Comparison of ENCODE assay signal across 8 mouse cellular contexts in the genomic region with DNA sequence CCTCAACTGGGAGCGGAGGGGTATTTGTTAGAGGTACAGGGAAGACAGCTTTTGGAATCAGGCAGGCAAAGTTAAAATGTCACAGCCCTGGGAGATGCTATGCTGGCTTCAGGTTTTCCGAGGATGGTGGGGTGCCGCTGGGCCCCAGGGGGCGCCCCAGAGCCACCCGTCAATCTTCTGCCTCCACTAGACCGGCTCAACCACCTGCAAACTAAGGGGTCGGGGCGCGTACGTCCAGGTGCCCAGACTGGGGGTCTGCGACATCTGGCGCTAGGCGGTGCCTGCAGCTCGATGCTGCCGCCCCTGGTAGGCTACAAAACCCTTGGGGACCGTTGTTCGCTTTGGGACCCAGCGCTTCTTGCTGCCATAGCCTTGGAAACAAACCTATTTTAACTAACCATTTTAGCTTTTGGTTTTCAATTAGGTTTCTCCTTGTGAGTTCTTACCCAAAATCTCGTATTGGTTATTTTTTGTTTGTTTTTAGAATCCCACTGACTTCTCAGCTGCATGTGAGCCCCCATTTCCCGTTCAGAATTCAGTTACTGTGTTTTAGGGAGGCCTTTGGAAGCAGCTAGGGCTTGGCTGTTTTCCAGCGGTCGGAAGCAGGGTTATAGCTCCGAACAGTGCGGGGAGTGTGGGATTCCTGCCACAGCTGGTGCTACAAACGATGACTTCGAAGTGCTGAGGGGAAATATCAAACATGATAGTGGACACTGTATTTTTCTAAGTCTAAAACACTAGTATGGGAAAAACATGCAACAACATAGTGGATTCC. TPM values are rescaled to one million over a fixed set of nuclear protein-coding genes. Genes with fewer than 3 reads are reported as not detected.
DNase-seq lines count a peak whose midpoint lies in the region; ATAC-seq and TF ChIP-seq lines count a peak whose summit lies in the region.

No protein-coding gene starts in this region.

- peak overlapping the region; percentile 83 for H3K4me3 ChIP-seq in embryonic facial prominence, embryonic 11.5 days (ENCODE audit: low read depth, low read length)
- peak overlapping the region; percentile 79 for H3K4me3 ChIP-seq in intestine, postnatal 0 days (ENCODE audit: low read depth, low read length)
- H3K4me3 ChIP-seq in stomach, embryonic 14.5 days (ENCODE audit: low read depth, low read length) = peak overlapping the region; percentile 84

- H3K4me2 ChIP-seq in embryonic facial prominence, embryonic 11.5 days (ENCODE audit: low read depth, low read length) = peak overlapping the region; percentile 92
- peak overlapping the region; percentile 97 for H3K4me2 ChIP-seq in intestine, postnatal 0 days (replicated peaks; ENCODE audit: low read depth)
- peak overlapping the region; percentile 98 for H3K4me2 ChIP-seq in stomach, embryonic 14.5 days (replicated peaks; ENCODE audit: low read depth, low read length)

- ATAC-seq in embryonic facial prominence, embryonic 11.5 days (replicated peaks; ENCODE audit: insufficient number of reproducible peaks, low FRiP score, low TSS enrichment, low read depth) = no peak
- no peak for ATAC-seq in intestine, postnatal 0 days
- peak; percentile 21; the same call in 1 of the 2 replicates for ATAC-seq in megakaryocyte progenitor cell, adult 5-6 weeks (replicated peaks; ENCODE audit: poor library complexity)
- no peak for ATAC-seq in stomach, embryonic 14.5 days (ENCODE audit: insufficient number of reproducible peaks, insufficient read depth, low FRiP score, low read depth)

- no peaks in the 10 kb centered on the region for H3K36me3 ChIP-seq in embryonic facial prominence, embryonic 11.5 days (replicated peaks; ENCODE audit: control insufficient read depth, insufficient read depth, low read depth, low read length)
- no peaks in the 10 kb centered on the region for H3K36me3 ChIP-seq in intestine, postnatal 0 days (ENCODE audit: control insufficient read depth, insufficient read depth)
- no peaks in the 10 kb centered on the region for H3K36me3 ChIP-seq in stomach, embryonic 14.5 days (ENCODE audit: control insufficient read depth, insufficient read depth, low read length)

- H3K9ac ChIP-seq in embryonic facial prominence, embryonic 11.5 days (replicated peaks; ENCODE audit: low read length) = peak overlapping the region; percentile 96
- 0 out of 2 replicates have a peak overlapping the region, but pooled peaks have one; percentile 18 for H3K9ac ChIP-seq in intestine, postnatal 0 days (ENCODE audit: low read depth, low read length)
- no peak overlapping the region for H3K9ac ChIP-seq in stomach, embryonic 14.5 days (replicated peaks; ENCODE audit: low read depth, low read length)

- no peaks in the 10 kb centered on the region for H3K9me3 ChIP-seq in embryonic facial prominence, embryonic 11.5 days (replicated peaks; ENCODE audit: control insufficient read depth, low read length)
- H3K9me3 ChIP-seq in intestine, postnatal 0 days (ENCODE audit: control insufficient read depth) = no peaks in the 10 kb centered on the region
- no peaks in the 10 kb centered on the region for H3K9me3 ChIP-seq in stomach, embryonic 14.5 days (ENCODE audit: control insufficient read depth, low read depth, low read length)

- no peaks in the 10 kb centered on the region; the same call in 1 of the 2 replicates for H3K4me1 ChIP-seq in embryonic facial prominence, embryonic 11.5 days (ENCODE audit: control insufficient read depth, insufficient read depth, low read length)
- 0 out of 2 replicates have a peak, but pooled peaks cover 4% of the 10 kb centered on the region for H3K4me1 ChIP-seq in intestine, postnatal 0 days (replicated peaks; ENCODE audit: control insufficient read depth, insufficient read depth, low read length)
- H3K4me1 ChIP-seq in stomach, embryonic 14.5 days (ENCODE audit: control insufficient read depth, insufficient read depth, low read length) = peaks cover 21% of the 10 kb centered on the region

- no peaks in the 10 kb centered on the region for H3K27me3 ChIP-seq in embryonic facial prominence, embryonic 11.5 days (ENCODE audit: control insufficient read depth, insufficient read depth, low read length)
- no peaks in the 10 kb centered on the region for H3K27me3 ChIP-seq in intestine, postnatal 0 days (replicated peaks; ENCODE audit: control insufficient read depth, insufficient read depth, low read length)
- no peaks in the 10 kb centered on the region for H3K27me3 ChIP-seq in stomach, embryonic 14.5 days (ENCODE audit: control insufficient read depth, insufficient read depth, low read length)

- peak; percentile 83 for TF ChIP-seq CTCF in intestine, postnatal 0 days (IDR thresholded peaks at IDR 0.05; ENCODE audit: low read depth)

- intact Hi-C loops in left cerebral cortex, postnatal 14 days (cut with DNase I) = loop anchor here (10.0 kb wide), 2 partner anchors 328 to 448 kb away; no protein-coding TSS in a partner anchor

- peak; percentile 75 to 86 for DNase-seq in adrenal gland, postnatal 36 days
- DNase-seq in embryonic facial prominence, embryonic 11.5 days (ENCODE audit: low spot score) = peak; percentile 78
- peak; percentile 96 for DNase-seq in heart, adult 11 months
- DNase-seq in left cerebral cortex, postnatal 14 days (ENCODE audit: low spot score in 2 of 2) = peak; percentile 74
- no peak for DNase-seq in B cell, adult 2 months

- H3K27ac ChIP-seq in embryonic facial prominence, embryonic 11.5 days (replicated peaks; ENCODE audit: low read depth, low read length) = no peak overlapping the region
- no peak overlapping the region for H3K27ac ChIP-seq in intestine, postnatal 0 days (ENCODE audit: low read depth, low read length)
- no peak overlapping the region for H3K27ac ChIP-seq in stomach, embryonic 14.5 days (ENCODE audit: low read length)

- 10% methylated on average over 26 of the region's 26 CpGs for WGBS in embryonic facial prominence, embryonic 11.5 days
- 10% methylated on average over 26 of the region's 26 CpGs for WGBS in intestine, postnatal 0 days
- 3% methylated on average over 26 of the region's 26 CpGs for WGBS in stomach, embryonic 14.5 days

RNA-seq across cellular contexts. Expression of a gene that starts 3.2 kb away (rescaled TPM):
- total RNA-seq in adrenal gland, postnatal 36 days (2021) = 100 to 1,000 TPM; 103 to 108 TPM
- 28.7 TPM in 2 replicates for polyA plus RNA-seq in embryonic facial prominence, embryonic 11.5 days (2014; fragmentation: Nextera tagmentation; extraction: Ambion mirVana)
- polyA plus RNA-seq in intestine, postnatal 0 days (2015; fragmentation: Nextera tagmentation; extraction: Ambion mirVana) = 3.7 and 6.9 TPM in 2 replicates
- total RNA-seq in left cerebral cortex, postnatal 14 days (2021) = 100 to 1,000 TPM; 123 TPM
- not detected in 2 replicates for total RNA-seq in megakaryocyte progenitor cell, adult 5-6 weeks (2015)
- total RNA-seq in megakaryocyte progenitor cell, adult 5-6 weeks (2017) = not detected in 2 replicates
- polyA plus RNA-seq in stomach, embryonic 14.5 days (2014; fragmentation: Nextera tagmentation; extraction: Ambion mirVana) = 29.2 and 31.3 TPM in 2 replicates

Comparison
In these comparisons a context has a peak if more than half of its experiments do, and no peak if none do; other contexts are left out.
1. DNase-seq: peak in adrenal gland, postnatal 36 days (2 of 2), embryonic facial prominence, embryonic 11.5 days (single experiment), heart, adult 11 months (single experiment) and left cerebral cortex, postnatal 14 days (2 of 2); none in B cell, adult 2 months (0 of 2).
2. RNA of a gene that starts 3.2 kb away (total RNA-seq): 123 TPM in left cerebral cortex, postnatal 14 days and 103 to 108 TPM in adrenal gland, postnatal 36 days; not detected in megakaryocyte progenitor cell, adult 5-6 weeks; every median in the first group is over 100 times any median in the second.
3. Peak in every context shown above with its lines, with median percentiles within 50 percentile points of each other: H3K4me2 ChIP-seq and H3K4me3 ChIP-seq.